In the genomic region with DNA sequence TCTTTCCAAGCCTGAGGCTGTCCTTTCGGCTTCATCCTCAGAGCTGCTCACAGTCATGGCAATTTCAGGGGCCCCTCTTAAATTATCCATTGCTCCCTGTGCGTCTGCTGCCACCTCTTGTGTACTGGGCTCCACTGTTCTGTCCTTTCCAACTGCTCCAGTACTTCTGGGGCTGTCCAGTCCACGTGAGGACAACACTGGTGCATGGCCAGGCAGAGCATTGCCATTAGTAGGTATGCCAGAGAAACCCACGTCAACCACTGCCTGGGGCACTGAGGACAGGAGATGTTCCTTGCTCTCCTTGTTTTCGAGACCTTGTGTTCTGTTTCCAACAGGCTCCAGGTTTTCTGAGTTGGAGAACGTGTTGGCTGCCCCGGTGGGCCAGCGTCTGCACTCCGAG, we compare ENCODE assay signal across 28 mouse cellular contexts. TPM values are rescaled to one million over a fixed set of nuclear protein-coding genes. Genes with fewer than 3 reads are reported as not detected.
"Had no signal": no experiment of that assay in that cellular context is flagged by ENCODE, and none has a peak within 500 bp of the region (broad histone marks: within the 10 kb centered on the region; RNA-seq: fewer than 3 reads in every experiment).

No protein-coding gene starts in this region.

- DNase-seq: gastrocnemius, postnatal 14 days; gastrocnemius, postnatal 36 days; heart, postnatal 10 days; heart, postnatal 36 days; kidney, adult 11 months; kidney, adult 2 months; kidney, adult 9 months; kidney, postnatal 14 days; kidney, postnatal 36 days; layer of hippocampus, adult 9-11 months; layer of hippocampus, postnatal 36 days; left cerebral cortex, postnatal 4 days had no signal

- H3K4me3 ChIP-seq: heart, embryonic 10.5 days; heart, embryonic 12.5 days; hindbrain, embryonic 12.5 days; hindbrain, embryonic 15.5 days; kidney, embryonic 15.5 days; limb, embryonic 13.5 days; limb, embryonic 15.5 days; liver, embryonic 12.5 days had no signal

- H3K4me1 ChIP-seq: hindbrain, embryonic 15.5 days; kidney, embryonic 15.5 days; liver, embryonic 12.5 days had no signal

- H3K4me2 ChIP-seq: heart, embryonic 12.5 days; hindbrain, embryonic 12.5 days; hindbrain, embryonic 15.5 days; kidney, embryonic 15.5 days; limb, embryonic 13.5 days; limb, embryonic 15.5 days; liver, embryonic 12.5 days had no signal

- ATAC-seq: hindbrain, postnatal 0 days; intestine, embryonic 16.5 days; liver, embryonic 12.5 days had no signal

- H3K27ac ChIP-seq: heart, embryonic 10.5 days; hindbrain, embryonic 12.5 days; hindbrain, embryonic 15.5 days; hindbrain, postnatal 0 days; kidney, embryonic 15.5 days; kidney, postnatal 0 days; limb, embryonic 13.5 days; limb, embryonic 15.5 days; liver, embryonic 12.5 days; liver, embryonic 14.5 days had no signal

- H3K9me3 ChIP-seq: heart, embryonic 10.5 days; heart, embryonic 12.5 days; hindbrain, embryonic 12.5 days; hindbrain, embryonic 15.5 days; kidney, embryonic 15.5 days; limb, embryonic 13.5 days; limb, embryonic 15.5 days; liver, embryonic 12.5 days had no signal

- H3K27me3 ChIP-seq: heart, embryonic 12.5 days; hindbrain, embryonic 12.5 days; hindbrain, embryonic 15.5 days; limb, embryonic 13.5 days; limb, embryonic 15.5 days had no signal

- H3K9ac ChIP-seq: heart, embryonic 12.5 days; hindbrain, embryonic 12.5 days; hindbrain, embryonic 15.5 days; kidney, embryonic 15.5 days; limb, embryonic 13.5 days; limb, embryonic 15.5 days; liver, embryonic 12.5 days; liver, embryonic 14.5 days had no signal

- H3K36me3 ChIP-seq: hindbrain, embryonic 12.5 days; hindbrain, embryonic 15.5 days; kidney, embryonic 15.5 days; limb, embryonic 13.5 days; limb, embryonic 15.5 days; liver, embryonic 12.5 days had no signal

RNA-seq across cellular contexts. Expression of a gene that starts 29.5 kb away (rescaled TPM):
- total RNA-seq: hematopoietic stem cell, adult 5-6 weeks; hindbrain, postnatal 0 days had no signal
- polyA plus RNA-seq: kidney, postnatal 0 days; large intestine, adult 2 months; limb, embryonic 11.5 days; liver, adult 2 months; liver, embryonic 12.5 days; liver, embryonic 14.5 days had no signal
